Mouse (Mus musculus): Measurements from ENCODE around the gene Slc13a3.

- no peak for TF ChIP-seq POLR2A (IDR thresholded peaks at IDR 0.05; ENCODE audit: borderline replicate concordance, control insufficient read depth, low read depth, low read length)
- no peak for TF ChIP-seq CTCF (IDR thresholded peaks at IDR 0.05; ENCODE audit: control insufficient read depth, insufficient read depth, low read length)
Observed at GRCm38 (mm10) chr2:165398164-165398785, 74.8 kb downstream of the Slc13a3 start.
